Mouse (Mus musculus) CH12.LX (cell line): ENCODE data around the gene Ncor2. TPM values are rescaled to one million over a fixed set of nuclear protein-coding genes. Genes with fewer than 3 reads are reported as not detected.

Experiments
- DNase-seq: peaks from one replicate; pipeline ENCODE4 v3.0.0-alpha.2; 2013; ENCODE audit errors: extremely low read depth
- H3K27ac ChIP-seq: 2 replicates; pipeline ENCODE4 v1.5.1; 2012; ENCODE audit warnings: low read depth, mild to moderate bottlenecking, control low read depth, moderate library complexity; ENCODE audit not compliant: insufficient read depth
- H3K27me3 ChIP-seq: replicated peaks from 2 replicates; pipeline ENCODE3; 2012; ENCODE audit warnings: inconsistent platforms
- H3K36me3 ChIP-seq, 2 experiments: replicated peaks in 1 of 2; 2 replicates each; pipeline versions ENCODE3 to v1.6.1; 2012; ENCODE audit warnings: inconsistent platforms in 1 of 2, low read length in 1 of 2, mild to moderate bottlenecking in 1 of 2, mixed read lengths in 1 of 2, moderate library complexity in 1 of 2; ENCODE audit not compliant: control insufficient read depth in 1 of 2, insufficient read depth in 1 of 2
- H3K4me1 ChIP-seq, 2 experiments: 2 replicates each; pipeline ENCODE4 v1.6.1; 2012; ENCODE audit warnings: inconsistent platforms in 1 of 2, moderate library complexity in 1 of 2; ENCODE audit not compliant: insufficient read depth in 2 of 2, control insufficient read depth in 1 of 2
- H3K4me2 ChIP-seq: 2 replicates; pipeline ENCODE4 v1.6.1; 2012; ENCODE audit warnings: low read depth, mild to moderate bottlenecking, control low read depth; ENCODE audit not compliant: poor library complexity, insufficient read depth, severe bottlenecking
- H3K4me3 ChIP-seq, 3 experiments: fragments of 150-350 bp in 1 of 3; sonication (generic) in 1 of 3; replicated peaks in 1 of 3; 2 replicates each; pipeline versions ENCODE3 to v1.5.1; 2011 to 2012; ENCODE audit warnings: low read depth in 2 of 3, low read length in 2 of 3, mild to moderate bottlenecking in 2 of 3, moderate library complexity in 2 of 3, control low read depth in 1 of 3, improper control_type of control experiment in 1 of 3, inconsistent platforms in 1 of 3, mixed read lengths in 1 of 3; ENCODE audit not compliant: poor library complexity in 1 of 3
- H3K79me2 ChIP-seq: replicated peaks from 2 replicates; pipeline ENCODE4 v1.6.1; 2012; ENCODE audit warnings: mild to moderate bottlenecking, moderate library complexity; ENCODE audit not compliant: control insufficient read depth, poor library complexity, insufficient read depth, severe bottlenecking; ENCODE audit errors: extremely low read depth
- H3K9ac ChIP-seq: 2 replicates; pipeline ENCODE4 v1.6.1; 2012; ENCODE audit warnings: low read depth, mild to moderate bottlenecking, control low read depth, moderate library complexity; ENCODE audit not compliant: insufficient read depth
- H3K9me3 ChIP-seq: replicated peaks from 2 replicates; pipeline ENCODE3; 2012; ENCODE audit warnings: low read length, inconsistent platforms, mixed read lengths
- BHLHE40 ChIP-seq: IDR thresholded peaks from 2 replicates; pipeline ENCODE4 v1.6.1; 2011; ENCODE audit warnings: mild to moderate bottlenecking, low read depth, low read length, improper control_type of control experiment
- CHD1 ChIP-seq: IDR thresholded peaks from 2 replicates; pipeline ENCODE4 v1.6.1; 2012; ENCODE audit warnings: low read depth, low read length, improper control_type of control experiment, inconsistent platforms
- CHD2 ChIP-seq: IDR thresholded peaks from 2 replicates; pipeline ENCODE4 v1.6.1; 2011; ENCODE audit warnings: low read length, improper control_type of control experiment
- CTCF ChIP-seq, 2 experiments: IDR thresholded peaks in 1 of 2; conservative IDR thresholded peaks in 1 of 2; 2 replicates each; pipeline ENCODE4 v1.5.1; 2011 to 2012; ENCODE audit warnings: low read depth in 2 of 2, low read length in 2 of 2, improper control_type of control experiment in 1 of 2, inconsistent platforms in 1 of 2, mild to moderate bottlenecking in 1 of 2, moderate library complexity in 1 of 2
- E2F4 ChIP-seq: IDR thresholded peaks from 2 replicates; pipeline ENCODE4 v1.6.1; 2011; ENCODE audit warnings: low read depth, low read length, improper control_type of control experiment; ENCODE audit not compliant: insufficient replicate concordance
- ELF1 ChIP-seq: IDR thresholded peaks from 2 replicates; pipeline ENCODE4 v1.6.1; 2014; ENCODE audit warnings: low read depth, mild to moderate bottlenecking, inconsistent platforms, low read length, improper control_type of control experiment
- EP300 ChIP-seq: IDR thresholded peaks from 2 replicates; pipeline ENCODE4 v1.6.1; 2011; ENCODE audit warnings: low read length, improper control_type of control experiment
- ETS1 ChIP-seq: conservative IDR thresholded peaks from 2 replicates; pipeline ENCODE4 v1.6.1; 2012; ENCODE audit warnings: low read depth, mild to moderate bottlenecking, inconsistent platforms, low read length, improper control_type of control experiment, moderate library complexity
- GABPA ChIP-seq: IDR thresholded peaks from 2 replicates; pipeline ENCODE4 v1.6.1; 2012; ENCODE audit warnings: low read depth, low read length, improper control_type of control experiment, inconsistent platforms; ENCODE audit not compliant: insufficient replicate concordance
- HCFC1 ChIP-seq: IDR thresholded peaks from 2 replicates; pipeline ENCODE4 v1.6.1; 2012; ENCODE audit warnings: low read depth, mild to moderate bottlenecking, inconsistent platforms, low read length, improper control_type of control experiment
- IRF4 ChIP-seq: IDR thresholded peaks from 2 replicates; pipeline ENCODE4 v1.6.1; 2014; ENCODE audit warnings: low read depth, mild to moderate bottlenecking, inconsistent platforms, low read length, improper control_type of control experiment
- JUN ChIP-seq: IDR thresholded peaks from 2 replicates; pipeline ENCODE4 v1.6.1; 2011; ENCODE audit warnings: low read depth, mild to moderate bottlenecking, low read length, improper control_type of control experiment, moderate library complexity; ENCODE audit not compliant: insufficient read depth
- JUND ChIP-seq: conservative IDR thresholded peaks from 2 replicates; pipeline ENCODE4 v1.6.1; 2011; ENCODE audit warnings: low read depth, low read length, improper control_type of control experiment
- KAT2A ChIP-seq: IDR thresholded peaks from 2 replicates; pipeline ENCODE4 v1.6.1; 2012; ENCODE audit warnings: low read length, improper control_type of control experiment, inconsistent platforms; ENCODE audit not compliant: insufficient replicate concordance
- MAFK ChIP-seq: IDR thresholded peaks from 2 replicates; pipeline ENCODE4 v1.6.1; 2011; ENCODE audit warnings: low read length, improper control_type of control experiment; ENCODE audit not compliant: insufficient replicate concordance
- MAX ChIP-seq: IDR thresholded peaks from 2 replicates; pipeline ENCODE4 v1.6.1; 2011; ENCODE audit warnings: low read length, improper control_type of control experiment
- MAZ ChIP-seq: IDR thresholded peaks from 2 replicates; pipeline ENCODE4 v1.6.1; 2012; ENCODE audit warnings: low read depth, mild to moderate bottlenecking, inconsistent platforms, low read length, improper control_type of control experiment, moderate library complexity
- MEF2A ChIP-seq: IDR thresholded peaks from 2 replicates; pipeline ENCODE4 v1.6.1; 2014; ENCODE audit warnings: low read depth, mild to moderate bottlenecking, inconsistent platforms, low read length, improper control_type of control experiment, borderline replicate concordance
- MXI1 ChIP-seq: IDR thresholded peaks from 2 replicates; pipeline ENCODE4 v1.6.1; 2011; ENCODE audit warnings: mild to moderate bottlenecking, low read depth, low read length, improper control_type of control experiment
- MYC ChIP-seq: IDR thresholded peaks from 2 replicates; pipeline ENCODE4 v1.6.1; 2011; ENCODE audit warnings: low read depth, mild to moderate bottlenecking, improper control_type of control experiment, low read length
- NELFE ChIP-seq: IDR thresholded peaks from 2 replicates; pipeline ENCODE4 v1.6.1; 2011; ENCODE audit warnings: low read depth, low read length, improper control_type of control experiment
- NRF1 ChIP-seq: IDR thresholded peaks from 2 replicates; pipeline ENCODE4 v1.6.1; 2014; ENCODE audit warnings: low read depth, mild to moderate bottlenecking, inconsistent platforms, low read length, improper control_type of control experiment, moderate library complexity
- PAX5 ChIP-seq: IDR thresholded peaks from 2 replicates; pipeline ENCODE4 v1.6.1; 2012; ENCODE audit warnings: low read length, inconsistent platforms, mixed read lengths
- POLR2A ChIP-seq: IDR thresholded peaks from 2 replicates; pipeline ENCODE4 v1.6.1; 2011; ENCODE audit warnings: low read depth, mild to moderate bottlenecking, improper control_type of control experiment, low read length
- POLR2AphosphoS2 ChIP-seq: IDR thresholded peaks from 2 replicates; pipeline ENCODE4 v1.6.1; 2011; ENCODE audit warnings: low read depth, low read length, improper control_type of control experiment
- RAD21 ChIP-seq: IDR thresholded peaks from 2 replicates; pipeline ENCODE4 v1.6.1; 2011; ENCODE audit warnings: low read depth, mild to moderate bottlenecking, low read length, improper control_type of control experiment, moderate library complexity
- RCOR1 ChIP-seq: conservative IDR thresholded peaks from 2 replicates; pipeline ENCODE4 v1.6.1; 2012; ENCODE audit warnings: low read depth, mild to moderate bottlenecking, inconsistent platforms, low read length, improper control_type of control experiment
- SIN3A ChIP-seq: IDR thresholded peaks from 2 replicates; pipeline ENCODE4 v1.6.1; 2012; ENCODE audit warnings: low read length, improper control_type of control experiment, inconsistent platforms
- SMC3 ChIP-seq: IDR thresholded peaks from 2 replicates; pipeline ENCODE4 v1.6.1; 2011; ENCODE audit warnings: low read depth, low read length, improper control_type of control experiment
- TBP ChIP-seq: conservative IDR thresholded peaks from 2 replicates; pipeline ENCODE4 v1.6.1; 2011; ENCODE audit warnings: low read depth, low read length, improper control_type of control experiment
- TCF12 ChIP-seq: IDR thresholded peaks from 2 replicates; pipeline ENCODE4 v1.6.1; 2014; ENCODE audit warnings: low read depth, mild to moderate bottlenecking, inconsistent platforms, low read length, improper control_type of control experiment
- UBTF ChIP-seq: IDR thresholded peaks from 2 replicates; pipeline ENCODE4 v1.6.1; 2012; ENCODE audit warnings: low read depth, mild to moderate bottlenecking, inconsistent platforms, low read length, improper control_type of control experiment, moderate library complexity
- USF1 ChIP-seq: IDR thresholded peaks from 2 replicates; pipeline ENCODE4 v1.6.1; 2014; ENCODE audit warnings: low read depth, mild to moderate bottlenecking, inconsistent platforms, low read length, improper control_type of control experiment
- USF2 ChIP-seq: conservative IDR thresholded peaks from 2 replicates; pipeline ENCODE4 v1.6.1; 2011; ENCODE audit warnings: low read depth, low read length, improper control_type of control experiment
- ZC3H11A ChIP-seq: IDR thresholded peaks from 2 replicates; pipeline ENCODE4 v1.6.1; 2012; ENCODE audit warnings: low read depth, mild to moderate bottlenecking, inconsistent platforms, low read length, improper control_type of control experiment
- ZKSCAN1 ChIP-seq: IDR thresholded peaks from 2 replicates; pipeline ENCODE4 v1.6.1; 2012; ENCODE audit warnings: low read depth, inconsistent platforms, low read length, improper control_type of control experiment, borderline replicate concordance
- ZMIZ1 ChIP-seq: IDR thresholded peaks from 2 replicates; pipeline ENCODE4 v1.6.1; 2012; ENCODE audit warnings: low read depth, mild to moderate bottlenecking, inconsistent platforms, low read length, improper control_type of control experiment
- ZNF384 ChIP-seq: IDR thresholded peaks from 2 replicates; pipeline ENCODE4 v1.6.1; 2012; ENCODE audit warnings: low read depth, low read length, improper control_type of control experiment, inconsistent platforms
- dilution Hi-C: fragments of 300-500 bp; cut with MboI; formaldehyde crosslinking; loops from 2 replicates; pipeline ENCODE4 v1.14.3; 2020; ENCODE audit warnings: low sequenced_read_pairs; ENCODE audit not compliant: extremely low pct_unique_long_range_greater_than_20kb, extremely low pct_ligation_motif_present
- in situ Hi-C: fragments of 300-500 bp; cut with MboI; formaldehyde crosslinking; loops from 3 replicates; pipeline ENCODE4 v1.14.3; 2019; ENCODE audit warnings: low sequenced_read_pairs, low pct_ligation_motif_present, low pct_unique_long_range_greater_than_20kb, mixed read lengths
- polyA plus RNA-seq: library from polyadenylated mRNA; unstranded; fragments of >175 nt; gene quantifications from 2 replicates; pipeline ENCODE4 v1.2.1, GENCODE M21; 2012; ENCODE audit warnings: low read depth; ENCODE audit not compliant: insufficient read length
- total RNA-seq, 2 experiments: library from RNA; depleted of rRNA; stranded (reverse); fragments of 300-350 nt in 1 of 2; fragments of >200 nt in 1 of 2; gene quantifications; 2 replicates each; pipeline ENCODE4 v1.2.3; 2012 to 2014

Ncor2 gene
- total RNA-seq (2012; rRNA removed), result 7.2 and 10.8 TPM in 2 replicates
- total RNA-seq (2014; rRNA removed), result 2.5 and 3.9 TPM in 2 replicates
- polyA plus RNA-seq, result 37.7 and 44.7 TPM in 2 replicates

- 0 out of 2 replicates have a peak, but pooled peaks have one; percentile 31 for TF ChIP-seq NELFE
- TF ChIP-seq HCFC1, result peak; percentile 57
- 0 out of 2 replicates have a peak, but pooled peaks have one; percentile 19 for TF ChIP-seq MAZ
- no peak for TF ChIP-seq USF1
- TF ChIP-seq NRF1, result no peak; the same call in 1 of the 2 replicates
- TF ChIP-seq SIN3A, result 0 out of 2 replicates have a peak, but pooled peaks have one; percentile 50
- TF ChIP-seq POLR2AphosphoS2, result no peak
- no peak for TF ChIP-seq TBP
- no peak for TF ChIP-seq ZKSCAN1
- TF ChIP-seq RCOR1, result no peak
- no peak for TF ChIP-seq GABPA
- TF ChIP-seq CHD1, result no peak
- no peak for TF ChIP-seq CHD2
- no peak for TF ChIP-seq UBTF
- no peak for TF ChIP-seq EP300
- TF ChIP-seq JUND, result no peak
- TF ChIP-seq MXI1, result peak; percentile 67; the same call in 1 of the 2 replicates
- TF ChIP-seq ZMIZ1, result 0 out of 2 replicates have a peak, but pooled peaks have one; percentile 14
- TF ChIP-seq PAX5, result no peak
- no peak for TF ChIP-seq ZC3H11A
- TF ChIP-seq ELF1, result no peak
- TF ChIP-seq CTCF (conservative IDR thresholded peaks at IDR 0.05 in 1 of 2, IDR thresholded peaks at IDR 0.05 in 1 of 2; ENCODE audit: low read depth in 2 of 2, low read length in 2 of 2), result no peak
- no peak for TF ChIP-seq ETS1
- no peak for TF ChIP-seq MAFK
- no peak for TF ChIP-seq JUN
- TF ChIP-seq MYC, result no peak
- peak; percentile 35; the same call in 1 of the 2 replicates for TF ChIP-seq POLR2A
- no peak for TF ChIP-seq IRF4
- no peak for TF ChIP-seq USF2
- 0 out of 2 replicates have a peak, but pooled peaks have one; percentile 17 for TF ChIP-seq BHLHE40
- TF ChIP-seq MEF2A, result no peak
- TF ChIP-seq ZNF384, result peak; percentile 99
- no peak for TF ChIP-seq SMC3
- no peak for TF ChIP-seq KAT2A
- peak; percentile 59; the same call in 1 of the 2 replicates for TF ChIP-seq MAX
- no peak for TF ChIP-seq TCF12
- TF ChIP-seq RAD21, result no peak
- no peak for TF ChIP-seq E2F4
- Histone ChIP-seq H3K36me3 (peaks cover 0 to 21% of the 10 kb centered on the region in 2 experiments), H3K4me1 (peaks cover 12 to 46% of the 10 kb centered on the region in 2 experiments), H3K9ac (peak within 1 kb of the TSS; percentile 77), H3K79me2 (peaks cover 40% of the 10 kb centered on the region), H3K9me3 (no peaks in the 10 kb centered on the region), H3K27ac (no peak within 1 kb of the TSS), H3K4me2 (peak within 1 kb of the TSS; percentile 97), H3K4me3 (peak within 1 kb of the TSS; percentile 71 to 86 (median 79)), H3K27me3 (no peaks in the 10 kb centered on the region)
- dilution Hi-C loops, result no loop called here
- in situ Hi-C loops, result loop anchor here (10.0 kb wide), 1 partner anchor 54 kb away; no protein-coding TSS in a partner anchor
- peak; percentile 69 for DNase-seq
These were observed at the start of gene Ncor2 for GRCm38 (mm10) chr5:125179007-125179734. Gene Ncor2, minus strand, starts transcription at chr5:125179219.
